Mouse (Mus musculus): ENCODE measurements around the gene Pygl.
"Not testable (repeated sequence)": the region's sequence is repeated elsewhere in the genome, so short reads cannot be mapped to it uniquely, and the experiment has no call there.

The Pygl gene

DNA sequence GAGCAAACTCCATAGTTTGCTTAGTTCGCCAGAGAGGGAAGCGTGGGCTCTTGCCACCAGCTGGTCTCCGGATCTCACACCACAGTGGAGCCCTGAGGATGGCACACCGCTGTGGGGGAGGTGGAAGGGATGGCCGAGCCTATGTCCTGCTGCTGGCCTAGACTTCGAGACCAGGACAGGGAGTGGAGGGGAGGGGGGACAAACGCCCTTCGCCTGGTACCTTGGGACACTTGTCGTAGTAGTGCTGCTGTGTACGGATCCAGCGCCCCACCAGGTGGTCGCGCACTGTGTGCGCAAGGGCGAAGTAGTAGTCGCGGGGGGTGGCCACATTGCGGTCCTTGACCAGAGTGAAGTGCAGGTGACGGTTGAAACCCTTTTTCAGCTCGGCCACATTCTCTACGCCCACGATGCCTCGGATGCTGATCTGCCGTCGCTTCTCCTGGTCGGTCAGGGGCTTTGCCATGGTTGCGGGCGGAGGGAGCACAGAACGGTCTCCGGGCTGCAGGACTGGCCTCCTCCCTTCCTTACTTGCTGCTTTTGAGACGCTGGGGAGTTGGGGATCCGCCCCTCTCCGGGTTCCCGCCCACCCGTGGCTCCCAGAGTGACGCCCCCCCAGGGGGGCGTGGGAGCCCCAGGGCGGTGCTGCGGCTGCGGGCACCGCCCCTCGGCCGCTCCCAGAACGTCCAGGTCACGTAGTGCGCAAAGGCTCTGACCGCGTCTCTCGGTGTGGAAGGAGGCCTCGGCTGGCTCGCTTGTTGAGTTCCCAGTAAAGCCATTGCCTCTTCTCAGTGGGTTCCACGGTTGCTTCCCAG lies 4.0 kb downstream of the Pygl start:
- no peak for DNase-seq (ENCODE audit: low read depth, low spot score)

DNA sequence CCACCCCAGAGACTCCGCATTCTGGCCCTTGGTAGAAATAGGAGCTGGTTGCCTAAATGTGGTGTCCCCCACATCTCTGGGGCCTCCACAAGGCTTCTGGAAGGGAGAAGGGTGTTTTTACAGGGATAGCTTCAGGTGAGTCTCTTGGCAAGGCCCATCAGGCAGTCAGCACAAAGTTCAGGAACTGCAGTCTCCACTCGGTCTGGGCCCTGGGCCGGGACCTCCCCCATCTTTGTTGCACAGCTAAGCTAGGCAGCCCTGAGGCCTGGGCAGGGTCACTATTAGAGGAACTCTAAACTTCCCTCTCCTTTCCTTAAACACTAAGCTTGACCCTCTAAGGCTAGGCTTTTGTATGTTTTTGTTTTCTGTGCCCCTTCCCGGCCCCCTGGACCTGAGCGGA lies 4.6 kb downstream of the Pygl start:
- DNase-seq (ENCODE audit: low read depth, low spot score), result no peak

DNA sequence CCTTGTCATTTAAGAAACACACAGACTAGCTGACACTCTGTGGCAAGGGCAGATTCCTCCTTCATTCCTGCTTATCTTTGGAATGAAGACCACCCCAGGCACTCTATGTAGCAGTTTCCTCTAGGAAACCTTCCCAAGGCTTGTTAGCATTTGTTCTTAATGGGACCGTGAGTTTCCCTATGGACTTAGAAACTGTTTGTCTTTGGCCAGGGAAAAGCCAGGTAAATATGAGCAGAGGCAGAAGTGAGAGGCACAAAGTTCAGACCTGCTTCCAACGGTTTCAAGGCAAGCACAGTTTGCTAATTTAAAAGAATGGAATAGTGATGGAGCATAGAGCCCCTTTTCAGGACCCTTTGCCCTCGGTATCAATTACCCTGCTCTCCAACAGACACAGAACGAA lies 8.0 kb downstream of the Pygl start:
- no peak for DNase-seq (ENCODE audit: low read depth, low spot score)

DNA sequence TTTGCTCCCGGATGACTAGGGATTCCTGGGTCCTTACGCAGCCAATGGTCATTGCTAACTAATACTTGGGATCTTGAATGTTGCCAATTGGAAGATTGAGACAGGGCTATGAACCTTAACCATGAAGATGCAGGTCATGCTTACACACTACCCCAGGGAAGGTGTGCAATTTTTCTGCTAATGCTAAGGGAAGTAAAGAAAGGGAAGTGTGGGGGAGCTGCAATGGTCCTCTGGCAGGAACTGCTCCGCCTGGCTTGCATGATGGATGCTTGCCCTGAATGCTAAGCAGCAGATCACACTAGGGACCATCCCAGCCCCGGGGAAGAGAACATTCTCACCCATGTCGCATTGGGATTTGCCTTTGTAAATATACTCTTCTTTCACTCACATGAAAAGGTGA lies 9.9 kb downstream of the Pygl start:
- no peak for DNase-seq (ENCODE audit: low read depth, low spot score)

DNA sequence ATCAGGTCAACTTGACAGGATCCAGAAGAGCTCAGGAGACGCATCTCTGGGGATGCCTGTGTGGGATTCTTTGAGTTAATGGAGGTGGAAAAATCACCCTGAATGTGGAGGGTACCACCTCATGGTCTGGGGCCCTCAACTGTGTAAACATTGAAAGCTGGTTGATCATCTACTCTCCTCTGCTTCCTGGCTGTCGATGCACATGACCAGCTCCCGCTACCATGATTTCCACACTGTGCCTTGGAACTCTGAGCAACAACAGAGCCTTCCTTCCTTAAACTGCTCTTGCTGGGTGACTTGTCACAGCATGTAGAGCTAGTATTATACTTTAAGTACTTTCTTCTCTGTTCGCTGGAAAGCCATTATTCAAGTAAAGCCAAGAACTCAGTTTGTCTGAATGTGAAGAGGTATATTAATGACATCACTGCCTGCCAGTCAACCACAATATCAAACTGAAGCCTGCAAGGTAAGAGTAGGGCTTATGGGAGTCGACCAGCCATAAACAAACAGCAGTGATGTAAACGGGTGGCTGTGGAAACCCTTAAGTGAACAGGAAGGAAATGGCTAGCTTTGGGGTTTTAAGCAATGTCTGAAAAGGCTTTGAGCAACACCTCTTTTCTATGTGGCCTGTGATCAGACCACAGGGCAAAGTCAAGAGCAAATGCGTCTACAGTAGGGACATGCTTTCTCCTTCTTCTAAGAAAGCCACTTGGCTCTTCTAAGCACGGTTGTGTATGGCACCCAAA lies 12.3 kb downstream of the Pygl start:
- DNase-seq (ENCODE audit: low read depth, low spot score), result no peak

DNA sequence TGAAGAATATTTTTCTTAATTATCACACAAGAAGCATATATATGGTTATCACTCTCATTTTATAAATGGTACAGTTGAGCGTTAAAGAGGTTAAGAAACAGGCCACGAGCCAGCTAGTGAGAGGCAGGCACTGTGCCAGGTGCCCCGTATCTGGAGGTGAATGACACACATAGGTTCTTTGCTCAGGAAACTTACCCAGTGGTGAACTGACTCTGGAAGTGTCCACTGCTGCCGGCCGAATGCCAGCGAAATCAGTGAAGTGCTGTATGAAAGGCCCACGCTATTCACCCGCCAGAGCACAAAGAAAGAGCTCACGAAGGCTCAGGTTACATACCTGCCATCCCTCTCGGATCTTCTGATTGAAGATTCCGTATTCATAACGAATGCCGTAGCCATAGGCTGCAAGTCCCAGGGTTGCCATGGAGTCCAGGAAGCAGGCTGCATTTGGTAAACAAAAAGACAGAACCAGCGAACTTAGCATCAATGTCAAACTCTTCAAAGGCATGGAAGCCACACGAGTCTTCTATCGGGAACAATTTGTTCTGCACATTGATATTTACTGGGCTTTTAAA lies 15.0 kb downstream of the Pygl start:
- no peak for DNase-seq (ENCODE audit: low read depth, low spot score)

DNA sequence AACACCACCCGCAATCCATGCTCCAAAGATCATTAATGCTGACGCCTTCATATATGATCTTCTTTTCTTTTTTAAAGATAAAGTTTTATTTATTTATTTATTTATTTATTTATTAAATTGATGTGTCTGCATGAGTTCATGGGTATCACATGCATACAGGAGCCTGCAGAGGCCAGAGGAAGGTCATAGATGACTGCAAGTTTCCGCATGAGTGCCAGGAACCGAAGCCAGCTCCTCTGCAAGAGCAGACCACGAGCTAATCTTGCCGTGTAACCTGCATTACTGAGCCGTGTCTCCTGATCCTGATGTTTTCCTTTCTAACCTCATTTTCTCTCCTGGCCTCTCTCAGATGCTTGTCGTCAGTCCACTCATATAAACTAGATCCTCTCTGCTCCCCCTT lies 17.0 kb downstream of the Pygl start:
- no peak for DNase-seq (ENCODE audit: low read depth, low spot score)

DNA sequence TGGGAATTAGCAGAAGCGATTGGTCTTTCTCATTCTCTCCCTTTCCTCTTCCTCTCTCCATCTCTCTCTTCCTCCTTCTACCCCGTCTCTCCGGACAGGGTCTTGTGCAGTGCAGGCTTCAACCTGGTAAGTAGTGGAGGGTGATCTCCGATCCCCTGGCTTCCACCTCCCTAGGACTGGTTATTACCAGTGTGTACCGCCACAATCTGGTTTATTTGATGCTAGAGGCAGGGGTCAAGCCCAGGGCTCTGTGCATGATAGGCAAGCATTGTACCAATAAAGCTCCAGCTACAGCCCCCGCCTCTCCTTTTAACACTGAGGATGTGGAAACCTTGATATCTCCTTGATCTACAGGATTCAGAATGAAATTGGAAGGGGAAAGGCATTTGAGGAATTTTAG lies 17.7 kb downstream of the Pygl start:
- no peak for DNase-seq (ENCODE audit: low read depth, low spot score)

DNA sequence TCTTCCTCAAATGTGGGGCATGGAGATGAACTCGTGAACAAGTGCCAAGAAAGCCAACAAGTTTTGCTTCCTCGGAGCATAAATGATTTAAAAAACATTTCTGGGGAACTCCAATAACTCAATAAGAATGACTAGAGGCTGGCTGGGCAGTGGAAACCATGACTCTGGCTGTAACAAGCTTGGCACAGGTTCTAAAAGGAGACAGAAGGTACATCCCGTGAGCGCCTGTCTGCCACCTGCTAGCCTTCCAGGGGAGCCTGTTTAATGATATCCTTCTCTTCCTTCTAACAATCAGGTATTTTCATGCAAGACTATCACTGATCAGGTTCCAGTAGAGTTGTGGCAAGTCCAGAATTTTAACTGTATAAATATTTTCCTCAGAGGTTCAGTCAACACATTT lies 18.8 kb downstream of the Pygl start:
- no peak for DNase-seq (ENCODE audit: low read depth, low spot score)

DNA sequence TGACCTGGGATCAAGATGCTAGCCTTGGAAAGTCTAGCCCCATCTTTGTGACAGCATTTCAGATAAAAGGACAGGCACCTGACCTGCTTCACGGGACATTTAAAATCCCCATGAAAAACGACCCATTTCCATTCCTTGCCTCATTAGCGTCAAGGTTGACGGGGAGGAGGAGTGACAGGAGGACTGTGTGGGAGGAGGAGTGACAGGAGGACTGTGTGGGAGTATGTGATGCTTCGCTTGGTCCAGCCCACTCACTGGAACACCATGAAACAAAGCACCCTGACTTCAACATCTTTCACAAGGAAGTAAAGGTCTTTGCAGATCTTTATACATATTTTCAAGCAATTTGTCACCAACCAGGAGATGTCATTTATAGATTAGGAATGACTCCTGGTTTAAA lies 23.1 kb downstream of the Pygl start:
- no peak for DNase-seq (ENCODE audit: low read depth, low spot score)

DNA sequence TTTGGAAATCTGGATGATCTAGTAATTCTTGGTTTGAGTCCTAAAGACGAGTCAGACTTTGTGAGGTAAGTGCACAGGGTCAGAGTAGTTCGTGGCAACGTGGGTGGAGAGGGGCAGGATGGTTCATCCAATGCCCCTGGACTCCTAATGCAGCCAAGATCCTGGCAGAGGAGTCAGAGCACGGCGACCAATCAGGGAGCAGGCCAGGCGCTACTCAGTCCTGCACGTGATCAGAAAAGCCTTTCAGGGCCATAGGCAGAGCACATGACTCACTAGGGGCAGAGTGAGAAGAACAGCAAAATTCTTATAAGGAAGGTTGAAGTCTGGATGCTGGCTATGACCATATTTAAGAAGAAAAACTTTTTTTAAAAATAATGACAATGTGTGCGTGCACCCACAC lies 26.9 kb downstream of the Pygl start:
- no peak for DNase-seq (ENCODE audit: low read depth, low spot score)

DNA sequence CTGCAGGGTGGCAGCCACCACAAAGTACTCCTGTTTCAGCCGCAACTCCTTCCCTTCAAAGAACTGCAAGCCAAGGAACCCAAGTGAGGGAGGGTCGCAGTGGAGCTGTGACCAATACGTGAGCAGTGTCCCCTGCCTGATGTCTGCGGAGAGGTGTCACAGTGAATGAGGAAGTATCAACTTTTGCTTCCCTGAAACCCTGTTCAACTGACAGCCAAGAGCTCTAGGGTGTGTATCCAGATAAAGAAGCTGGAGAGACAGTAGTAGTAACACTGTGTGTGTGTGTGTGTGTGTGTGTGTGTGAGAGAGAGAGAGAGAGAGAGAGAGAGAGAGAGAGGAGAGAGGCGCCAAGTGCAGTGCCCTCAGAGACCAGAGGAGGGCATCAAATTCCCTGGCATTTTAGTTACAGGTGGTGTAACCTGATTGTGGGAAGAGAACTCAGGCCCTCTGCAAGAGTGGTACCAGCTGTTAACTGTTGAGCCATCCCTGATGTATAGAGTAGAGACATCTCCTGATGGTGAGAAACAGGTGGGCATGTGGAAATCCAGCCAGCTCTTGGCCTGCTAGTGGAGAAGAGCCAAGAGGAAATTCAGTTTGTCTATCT lies 29.3 kb downstream of the Pygl start:
- no peak for DNase-seq (ENCODE audit: low read depth, low spot score)

DNA sequence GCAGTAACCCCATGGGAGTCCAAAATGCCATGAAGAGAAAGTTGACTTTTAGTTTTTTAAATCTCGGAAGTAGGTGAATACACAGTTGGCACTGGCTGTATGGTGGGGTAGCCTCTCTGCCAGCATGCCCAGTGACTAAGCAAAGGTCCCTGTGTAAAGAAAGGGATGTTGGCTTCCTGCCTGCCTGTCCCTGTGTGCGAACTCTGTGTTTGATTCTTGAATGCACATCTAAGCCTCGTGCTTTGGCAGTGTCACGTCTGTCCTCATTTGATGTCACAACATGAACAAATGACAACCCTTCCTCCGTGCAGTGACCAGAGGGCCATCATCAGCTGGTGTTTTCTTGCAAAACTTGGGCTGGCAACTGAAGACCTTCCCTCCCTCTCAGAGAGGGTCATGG lies 34.9 kb downstream of the Pygl start:
- no peak for DNase-seq (ENCODE audit: low read depth, low spot score)

DNA sequence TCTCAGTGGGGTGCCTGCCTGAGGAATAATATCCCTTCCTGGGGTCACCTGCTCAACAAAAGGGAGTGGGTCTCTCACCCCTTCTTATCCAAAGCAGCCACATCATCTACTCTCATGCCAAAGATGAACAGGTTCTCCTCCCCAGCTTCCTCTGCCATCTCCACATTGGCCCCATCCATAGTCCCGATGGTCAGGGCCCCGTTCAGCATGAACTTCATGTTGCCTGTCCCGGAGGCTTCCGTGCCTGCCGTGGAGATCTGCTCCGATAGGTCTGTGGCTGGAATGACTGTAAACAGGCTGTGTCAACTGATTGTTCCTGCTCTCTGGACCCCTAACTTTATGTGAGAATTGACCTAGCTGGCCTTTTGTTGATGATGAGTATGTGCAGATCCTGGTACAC lies 35.9 kb downstream of the Pygl start:
- no peak for DNase-seq (ENCODE audit: low read depth, low spot score)

DNA sequence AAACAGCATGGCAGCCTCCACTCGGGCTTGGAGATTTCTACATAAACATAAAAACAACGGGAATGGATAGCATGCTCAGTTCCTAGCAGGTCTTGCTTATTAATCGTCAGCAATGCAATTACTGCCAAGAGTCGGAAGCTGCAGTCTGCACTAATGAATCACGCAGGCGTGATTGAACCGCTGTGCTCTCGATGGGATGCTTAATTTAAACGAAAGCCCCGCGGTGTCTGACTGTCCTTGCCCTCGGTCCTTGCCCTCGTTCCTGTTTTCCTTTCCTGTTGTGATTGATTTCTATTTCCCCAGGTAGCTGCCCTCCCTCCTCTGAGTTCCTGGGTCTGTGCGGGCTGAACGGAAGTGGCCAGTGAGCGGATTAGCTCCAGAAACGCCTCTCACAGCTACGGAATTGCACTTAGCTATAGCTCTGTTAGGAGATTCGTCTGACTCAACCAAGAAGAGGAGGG lies 39.0 kb downstream of the Pygl start:
- DNase-seq (ENCODE audit: low read depth, low spot score), result peak; percentile 47

DNA sequence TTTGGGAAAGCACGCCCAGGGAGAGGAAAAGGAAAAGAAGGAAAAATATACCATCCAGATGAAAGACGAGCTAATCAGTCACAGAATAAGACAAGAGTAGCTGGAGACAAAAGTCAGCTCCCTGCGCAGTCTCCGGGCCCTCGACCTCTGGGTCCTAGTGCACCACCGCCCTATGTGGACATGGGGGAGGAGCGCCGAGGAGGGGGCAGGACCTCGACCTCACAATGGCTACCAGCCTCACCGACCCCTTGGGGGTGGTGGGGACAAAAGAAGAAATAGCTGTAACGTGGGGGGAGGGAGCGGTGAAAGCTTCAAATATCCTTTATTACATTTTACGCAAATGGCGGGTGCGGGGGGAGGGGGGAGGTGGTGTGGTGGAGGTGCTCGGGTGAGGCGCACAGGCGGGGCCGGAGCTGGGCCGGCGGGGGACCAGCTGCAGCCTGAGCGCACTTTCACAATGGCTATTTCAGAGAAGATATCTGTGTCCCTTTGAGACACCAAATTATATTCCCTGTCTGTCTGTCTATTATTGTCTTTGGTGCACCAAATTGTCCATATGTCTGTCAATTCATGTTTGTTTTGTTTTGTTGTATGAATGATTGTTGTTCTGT lies 47.0 kb downstream of the Pygl start:
- DNase-seq (ENCODE audit: low read depth, low spot score), result no peak

DNA sequence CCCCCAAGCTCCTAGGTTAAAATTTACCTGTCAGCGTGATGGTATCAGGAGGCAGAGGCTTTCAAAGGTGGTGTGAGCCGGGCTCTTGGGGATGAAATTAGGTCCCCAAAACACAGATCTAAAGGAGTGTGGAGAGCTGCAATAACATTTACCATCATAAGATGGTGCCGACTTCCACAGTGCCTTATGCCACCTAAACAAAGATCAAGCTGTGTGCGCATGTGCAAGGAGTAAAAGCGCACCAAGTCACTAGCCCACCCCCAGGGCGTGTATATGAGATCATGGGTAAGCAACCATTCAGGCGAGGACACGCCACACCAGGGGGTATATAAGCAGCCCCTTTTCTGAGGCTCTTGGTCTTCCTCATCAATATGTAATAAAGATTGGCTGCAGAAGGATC lies 47.8 kb downstream of the Pygl start:
- DNase-seq (ENCODE audit: low read depth, low spot score), result not testable (repeated sequence)

DNA sequence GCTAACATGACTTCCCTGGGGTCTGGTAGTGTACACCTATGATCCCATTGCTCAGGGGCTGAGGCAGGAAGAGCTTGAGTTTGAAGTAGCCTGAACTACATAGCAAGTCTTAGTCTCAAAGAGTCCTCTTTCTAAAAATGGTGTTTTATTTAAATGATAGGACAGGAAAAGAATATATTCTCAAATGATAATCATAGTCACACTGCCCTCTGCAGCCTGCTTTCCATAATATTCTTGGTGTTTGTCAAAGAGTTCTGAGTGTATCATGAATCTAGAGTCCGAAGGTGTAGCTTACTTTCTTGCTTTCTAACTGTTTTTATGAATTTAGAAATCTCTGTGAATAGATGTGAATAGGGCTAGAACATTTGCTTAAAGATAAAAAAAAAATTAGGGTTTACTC lies 61.3 kb downstream of the Pygl start:
- DNase-seq (ENCODE audit: low read depth, low spot score), result no peak

DNA sequence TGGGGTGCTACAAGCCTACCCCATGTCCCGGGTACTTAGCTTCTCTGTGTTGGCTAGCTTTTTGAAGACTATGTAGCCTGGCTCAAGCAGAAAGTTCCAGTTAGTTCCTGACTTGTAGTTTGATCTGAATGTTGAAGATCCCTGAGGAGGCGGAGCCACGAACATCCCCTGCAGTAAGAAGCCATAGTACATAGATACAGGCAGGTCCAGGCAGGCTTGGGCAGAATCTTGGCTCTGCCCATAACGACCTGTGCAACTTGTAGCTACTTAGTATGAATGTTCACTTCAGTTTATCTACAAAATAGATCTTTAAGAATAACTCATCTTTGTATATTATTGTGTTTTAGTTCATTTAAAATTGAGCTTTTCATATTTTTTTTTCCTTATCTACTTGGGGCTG lies 63.3 kb downstream of the Pygl start:
- DNase-seq (ENCODE audit: low read depth, low spot score), result no peak

DNA sequence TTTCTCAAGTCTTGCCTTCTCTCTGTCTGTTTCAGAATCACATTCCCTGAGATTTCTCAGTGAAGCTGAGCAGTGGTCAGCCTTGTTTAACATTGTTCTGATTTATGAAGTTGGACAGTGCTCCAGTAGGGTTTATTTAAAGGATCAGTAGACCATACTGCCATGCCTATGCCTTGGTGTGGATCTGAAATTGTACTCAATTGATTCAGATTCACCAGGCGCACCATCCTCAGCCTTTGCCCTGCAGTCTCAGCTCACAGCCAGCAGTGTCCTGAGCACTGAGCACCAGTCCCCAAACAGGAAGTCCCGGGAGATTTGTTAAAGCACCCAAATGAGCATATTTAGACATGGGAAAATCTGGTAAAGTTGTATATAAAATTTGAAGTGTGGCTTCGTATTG lies 66.5 kb downstream of the Pygl start:
- DNase-seq (ENCODE audit: low read depth, low spot score), result no peak

DNA sequence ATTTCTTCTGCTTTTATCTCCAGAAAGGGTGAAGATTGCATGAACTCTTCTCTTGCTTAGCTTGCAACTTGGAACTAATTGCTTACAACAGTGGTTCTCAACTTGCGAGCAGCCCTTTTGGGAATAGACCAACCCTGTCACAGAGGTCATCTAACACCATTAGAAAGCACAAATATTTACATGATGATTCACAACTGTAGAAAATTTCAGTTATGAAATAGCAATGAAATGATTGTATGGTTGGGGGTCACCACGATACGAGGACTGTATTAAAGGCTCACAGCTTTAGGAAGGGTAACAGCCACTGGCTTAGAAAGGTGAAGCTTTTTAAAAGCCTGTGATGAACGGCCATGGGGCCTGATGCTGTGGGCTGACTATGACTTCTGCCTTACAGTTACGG lies 70.2 kb downstream of the Pygl start:
- no peak for DNase-seq (ENCODE audit: low read depth, low spot score)

All from retina, adult 2 months (tissue).